Mouse (Mus musculus) MEL-GATA-1-ER (cell line): ENCODE measurements around the gene Drg2.
A peak's percentile ranks its signal among the peaks of the same experiment; 100 is the strongest.

Experiments used
- DNase-seq: peaks from one replicate; pipeline ENCODE4 v3.0.0-alpha.2; 2012; ENCODE audit warnings: low read depth; ENCODE audit errors: extremely low read depth

Drg2 gene

DNA sequence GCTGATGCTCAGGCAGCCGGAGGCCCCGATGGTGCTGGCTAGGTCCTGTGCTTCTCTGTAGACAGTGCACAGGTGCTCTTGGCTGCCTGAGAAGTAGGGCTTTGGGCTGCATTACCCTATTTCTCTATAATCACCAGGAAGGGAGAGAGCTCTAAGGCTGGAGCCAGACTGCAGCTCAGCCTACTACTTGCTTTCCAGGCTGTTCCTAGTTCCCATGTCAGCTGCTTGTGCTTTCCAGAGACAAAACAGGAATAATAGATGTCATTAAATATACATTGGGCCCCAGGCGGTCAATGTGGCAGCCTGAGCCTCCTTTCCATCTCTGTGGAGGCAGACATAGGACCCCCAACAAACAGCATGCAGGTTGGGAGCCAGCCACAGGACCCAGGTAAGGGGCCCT, 14.6 kb downstream of the Drg2 start, which contains the start of gene Myo15:
TSS of gene Myo15 (plus strand) at position 301 of the 400 bp plus-strand sequence.
- no peak for DNase-seq

DNA sequence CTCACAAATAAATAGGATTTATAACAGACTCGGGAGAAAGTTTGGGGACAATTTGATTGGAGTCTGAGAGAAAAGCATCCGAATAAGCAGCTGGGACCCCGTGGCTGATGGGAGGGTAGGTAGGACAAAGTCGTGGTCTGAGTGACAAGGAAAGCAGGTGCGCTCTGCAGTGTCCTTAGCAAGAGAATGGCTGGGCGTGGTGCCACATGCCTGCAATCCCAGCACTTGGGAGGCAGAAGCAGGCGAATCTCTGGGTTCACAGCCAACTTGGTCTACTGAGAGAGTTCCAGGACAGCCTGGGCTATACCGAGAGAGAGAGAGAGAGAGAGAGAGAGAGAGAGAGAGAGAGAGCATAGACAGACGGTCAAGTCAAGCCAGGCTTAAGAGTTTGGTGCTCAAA, 16.4 kb downstream of the Drg2 start:
- no peak for DNase-seq

DNA sequence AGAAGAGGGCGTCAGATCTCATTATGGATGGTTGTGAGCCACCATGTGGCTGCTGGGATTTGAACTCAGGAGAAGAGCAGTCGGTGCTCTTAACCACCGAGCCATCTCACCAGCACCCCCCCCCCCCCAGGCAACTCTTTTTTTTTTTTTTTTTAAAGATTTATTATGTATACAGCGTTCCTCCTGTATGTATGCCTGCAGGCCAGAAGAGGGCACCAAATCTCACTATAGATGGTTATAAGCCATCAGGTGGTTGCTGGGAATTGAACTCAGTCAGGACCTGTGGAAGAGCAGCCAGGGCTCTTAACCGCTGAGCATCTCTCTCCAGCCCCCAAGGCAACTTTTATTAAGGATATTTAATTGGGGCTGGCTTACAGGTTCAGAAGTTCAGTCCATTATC, 20.1 kb downstream of the Drg2 start:
- DNase-seq = no peak

DNA sequence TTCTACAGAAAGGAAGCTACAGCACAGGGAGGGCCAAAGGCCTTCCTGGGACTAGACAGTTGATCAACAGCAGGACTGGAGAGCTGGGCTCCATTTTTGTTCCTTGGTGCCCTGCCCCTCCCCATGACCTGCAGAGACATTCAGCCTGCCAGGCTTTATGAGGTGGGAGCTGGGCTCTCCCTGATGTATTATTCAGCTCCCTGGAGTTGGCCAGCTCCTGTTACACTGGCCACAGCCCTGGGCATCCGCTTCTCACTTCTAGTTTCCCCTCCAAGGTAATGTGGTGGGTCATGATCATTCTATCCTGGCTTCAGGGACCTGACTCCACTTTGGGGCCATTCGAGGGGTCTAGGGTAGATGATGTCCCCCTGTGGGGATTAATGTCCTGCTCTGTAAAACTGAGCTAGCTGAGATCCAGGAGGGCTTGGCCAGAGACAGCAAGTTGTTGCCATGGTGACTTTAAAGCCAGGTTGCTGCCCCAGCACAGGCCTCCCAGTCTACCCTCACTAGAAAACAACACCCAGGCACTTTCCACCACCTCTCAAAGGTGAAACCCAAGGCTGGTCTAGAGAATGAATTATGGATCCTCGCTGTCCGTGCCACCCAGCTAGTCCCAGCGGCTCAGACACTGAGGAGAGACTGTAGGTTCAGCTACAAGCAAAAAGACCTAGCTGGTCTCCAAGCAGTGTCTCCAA, 21.4 kb downstream of the Drg2 start:
- DNase-seq = no peak

DNA sequence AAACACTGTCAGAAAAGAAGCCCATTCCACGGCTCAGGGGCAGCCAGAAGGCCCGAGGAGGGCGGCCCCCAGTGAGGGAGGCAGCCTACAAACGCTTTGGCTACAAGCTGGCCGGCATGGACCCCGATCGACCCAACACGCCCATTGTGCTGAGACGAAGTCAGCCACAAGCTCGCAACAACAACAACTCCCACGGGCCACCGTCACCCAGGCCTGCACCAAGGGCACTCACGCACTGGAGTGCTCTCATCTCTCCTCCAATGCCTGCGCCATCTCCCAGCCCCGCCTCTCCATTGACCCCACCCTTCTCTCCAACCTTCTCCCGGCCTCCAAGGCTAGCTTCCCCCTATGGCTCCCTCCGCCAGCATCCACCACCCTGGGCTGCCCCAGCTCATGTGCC, 23.7 kb downstream of the Drg2 start:
- DNase-seq = no peak

DNA sequence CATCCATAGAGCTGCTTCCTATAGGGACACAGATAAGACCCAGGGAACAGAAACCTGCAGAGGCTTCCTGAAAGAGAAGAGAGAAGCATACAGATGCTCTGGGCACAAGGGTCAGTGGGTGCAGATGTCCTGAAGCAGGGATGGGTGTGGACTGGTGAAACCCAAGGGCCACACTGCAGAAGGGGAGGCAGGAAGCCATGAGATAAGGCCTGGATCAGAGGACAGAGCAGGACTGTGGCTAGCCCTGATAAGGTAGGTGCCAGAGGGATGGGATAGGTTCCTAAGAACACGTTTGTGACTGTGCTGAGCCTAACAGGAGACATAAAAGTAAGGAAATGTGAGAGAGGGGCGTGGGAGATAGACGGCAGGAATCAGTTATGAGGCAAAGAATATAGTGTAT, 31.9 kb downstream of the Drg2 start:
- peak; percentile 5 for DNase-seq

DNA sequence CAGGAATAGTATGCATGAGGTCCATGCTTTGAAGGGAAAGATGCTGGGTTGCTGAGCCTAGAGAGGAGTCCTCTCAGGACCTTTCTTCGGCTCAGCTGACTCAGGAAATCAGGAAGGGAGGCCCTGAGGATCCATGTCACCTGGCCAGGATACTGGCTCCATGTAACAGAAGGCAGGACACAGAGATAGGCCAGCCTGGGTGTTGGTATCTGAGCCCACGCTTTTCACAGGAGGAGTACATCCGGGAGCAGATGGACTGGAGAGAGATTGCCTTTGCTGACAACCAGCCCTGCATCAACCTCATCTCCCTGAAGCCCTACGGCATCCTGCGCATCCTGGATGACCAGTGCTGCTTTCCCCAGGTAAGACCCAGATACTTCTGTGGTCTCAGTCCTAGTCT, 38.3 kb downstream of the Drg2 start:
- DNase-seq = no peak

DNA sequence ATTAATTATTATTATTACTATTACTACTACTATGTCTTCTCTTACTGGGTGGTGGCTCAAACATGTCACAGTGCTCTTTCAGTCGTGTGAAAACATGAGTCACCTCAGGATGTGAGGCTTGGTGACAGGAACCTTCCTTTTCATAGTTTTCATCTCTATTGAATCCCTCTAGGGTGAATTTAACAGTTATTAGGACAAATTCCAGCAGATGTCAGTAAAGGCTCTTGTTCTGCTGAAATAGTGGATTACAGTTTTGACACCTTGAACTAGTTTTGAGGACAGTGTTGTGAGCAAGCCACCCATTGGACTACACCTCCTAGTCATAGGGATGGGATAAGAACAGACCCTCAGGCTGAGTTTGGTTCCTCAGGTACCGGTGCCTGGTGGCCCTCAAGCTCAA, 41.3 kb downstream of the Drg2 start:
- no peak for DNase-seq

DNA sequence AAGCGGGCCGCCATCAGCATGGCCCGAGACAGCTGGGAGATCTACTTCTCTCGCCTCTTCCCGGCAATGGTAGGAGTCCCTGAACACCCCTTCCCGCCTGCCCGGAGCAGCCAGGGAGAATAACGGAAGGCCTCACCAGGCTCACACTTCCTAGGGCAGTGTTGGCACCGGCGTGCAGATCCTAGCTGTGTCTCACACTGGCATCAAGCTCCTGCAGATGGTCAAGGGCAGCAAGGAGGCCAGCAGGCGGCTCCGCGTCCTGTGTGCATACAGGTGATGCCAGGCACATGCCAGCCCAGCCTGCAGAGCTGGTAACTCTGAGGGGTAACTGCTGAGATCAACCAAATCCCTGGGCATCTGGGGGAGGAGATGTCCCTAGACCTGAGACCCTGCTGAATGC, 52.9 kb downstream of the Drg2 start:
- no peak for DNase-seq

DNA sequence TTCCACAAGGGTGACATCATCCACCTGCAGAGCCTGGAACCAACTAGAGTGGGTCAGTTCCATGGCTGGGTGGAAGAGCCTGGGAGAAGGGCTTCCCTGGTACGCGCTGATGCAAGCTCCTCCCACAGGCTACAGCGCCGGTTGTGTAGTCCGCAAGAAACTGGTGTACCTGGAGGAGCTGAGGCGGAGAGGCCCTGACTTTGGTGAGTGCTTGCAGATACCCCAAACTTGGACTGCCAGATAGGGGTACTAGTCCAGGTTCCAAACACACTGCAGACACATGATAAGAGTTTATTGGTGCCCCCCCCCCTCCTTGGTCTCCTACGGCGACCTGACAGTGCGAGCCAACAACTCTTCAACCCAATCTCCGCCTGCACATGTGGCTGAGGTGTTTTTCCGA, 54.6 kb downstream of the Drg2 start:
- DNase-seq = peak; percentile 49

DNA sequence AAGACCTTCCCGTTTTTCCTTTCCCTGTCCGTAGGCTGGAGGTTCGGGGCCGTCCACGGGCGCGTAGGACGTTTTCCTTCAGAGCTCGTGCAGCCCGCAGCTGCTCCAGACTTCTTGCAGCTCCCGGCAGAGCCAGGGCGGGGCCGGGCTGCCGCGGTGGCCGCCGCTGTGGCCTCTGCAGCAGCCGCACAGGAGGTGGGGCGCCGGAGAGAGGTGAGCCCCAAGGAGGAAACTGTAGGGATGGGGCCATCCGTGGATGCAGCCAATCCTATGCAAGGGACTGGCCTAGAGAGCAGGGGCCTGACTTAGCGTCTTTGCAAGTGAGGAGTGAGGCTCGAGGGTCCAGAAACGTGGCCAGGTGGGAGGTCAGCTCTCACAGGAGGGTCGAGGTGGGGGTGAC, 55.1 kb downstream of the Drg2 start:
- DNase-seq = no peak

DNA sequence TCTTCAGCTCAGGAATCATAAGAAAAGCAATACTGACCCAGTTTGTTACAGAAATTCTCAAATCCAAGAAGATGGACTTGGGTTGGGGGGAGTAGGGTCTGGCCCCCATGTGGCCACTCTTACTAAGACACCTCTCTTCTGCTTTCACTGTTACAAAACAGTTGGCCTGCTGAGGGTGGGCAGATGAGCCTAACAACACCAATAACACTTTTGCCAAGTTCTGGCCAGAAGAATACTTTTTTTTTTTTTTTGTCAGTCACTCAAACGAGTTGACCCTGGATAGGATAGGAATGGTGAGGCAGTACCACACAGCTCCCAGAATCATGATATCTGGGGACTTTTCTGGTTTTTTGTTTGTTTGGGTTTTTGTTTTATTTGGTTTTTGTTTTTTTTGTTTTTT, 57.5 kb downstream of the Drg2 start:
- DNase-seq = no peak

DNA sequence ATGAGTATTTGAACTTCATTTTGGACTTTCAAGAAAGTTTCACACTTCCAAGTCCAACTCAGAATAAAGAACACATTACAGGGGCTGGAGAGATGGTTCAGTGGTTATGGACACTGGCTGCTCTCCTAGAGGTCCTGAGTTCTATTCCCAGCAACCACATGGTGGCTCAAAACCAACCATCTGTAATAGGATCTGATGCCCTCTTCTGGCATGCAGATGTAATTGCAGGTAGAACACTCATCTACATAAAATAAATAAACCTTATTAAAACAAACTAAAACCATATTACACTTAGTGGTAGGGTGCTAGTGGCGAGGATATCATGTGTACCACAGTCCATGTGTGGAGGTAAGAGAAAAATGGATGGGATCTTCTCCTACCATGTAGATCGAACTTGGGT, 58.1 kb downstream of the Drg2 start:
- DNase-seq = no peak

DNA sequence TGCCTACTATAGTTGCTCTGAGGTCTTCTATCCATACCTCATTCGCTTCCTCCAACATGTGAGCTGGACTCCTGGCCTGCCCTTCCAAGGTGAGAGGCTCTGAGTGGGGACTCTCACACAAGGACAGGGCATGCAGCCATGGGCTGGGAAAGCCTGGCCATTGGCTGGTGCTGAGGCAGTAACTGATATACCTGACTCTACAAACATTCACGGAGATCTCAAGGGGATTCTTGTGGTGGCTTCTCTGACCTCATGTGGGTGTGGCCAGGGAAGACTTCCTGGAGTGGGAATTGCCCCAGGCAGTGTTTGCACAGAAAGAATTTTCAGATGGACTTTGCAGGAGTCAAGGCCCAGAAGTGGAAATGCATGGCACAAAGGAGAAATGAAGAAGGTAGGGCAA, 60.5 kb downstream of the Drg2 start:
- DNase-seq = no peak

DNA sequence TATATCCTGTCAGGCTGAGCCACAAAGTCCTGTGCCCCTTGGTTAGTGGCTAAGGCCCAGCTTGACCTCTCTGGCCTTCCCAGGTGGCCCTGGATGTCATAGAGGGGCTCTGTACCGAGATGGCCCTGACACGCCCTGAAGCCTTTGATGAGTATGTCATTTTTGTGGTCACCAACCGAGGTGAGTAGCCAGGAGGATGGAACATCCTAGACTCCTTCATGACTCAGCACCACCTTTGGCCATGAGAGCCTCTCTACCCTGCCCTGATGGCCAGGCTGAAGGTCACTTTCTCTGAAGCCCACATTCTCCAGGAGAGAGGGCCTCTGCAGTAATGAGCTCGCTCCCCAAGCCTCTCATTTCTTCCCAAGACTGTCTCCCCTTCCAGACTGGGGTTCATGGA, 63.9 kb downstream of the Drg2 start:
- DNase-seq = no peak
